Mouse (Mus musculus) CH12.LX (cell line): ENCODE results near the gene Macrod1. TPM values are rescaled to one million over a fixed set of nuclear protein-coding genes. Genes with fewer than 3 reads are reported as not detected.

ENCODE experiments used
- DNase-seq: peaks from one replicate; pipeline ENCODE4 v3.0.0-alpha.2; 2013; ENCODE audit errors: extremely low read depth
- H3K27ac ChIP-seq: 2 replicates; pipeline ENCODE4 v1.5.1; 2012; ENCODE audit warnings: low read depth, mild to moderate bottlenecking, control low read depth, moderate library complexity; ENCODE audit not compliant: insufficient read depth
- H3K27me3 ChIP-seq: replicated peaks from 2 replicates; pipeline ENCODE3; 2012; ENCODE audit warnings: inconsistent platforms
- H3K36me3 ChIP-seq, 2 experiments: replicated peaks in 1 of 2; 2 replicates each; pipeline versions ENCODE3 to v1.6.1; 2012; ENCODE audit warnings: inconsistent platforms in 1 of 2, low read length in 1 of 2, mild to moderate bottlenecking in 1 of 2, mixed read lengths in 1 of 2, moderate library complexity in 1 of 2; ENCODE audit not compliant: control insufficient read depth in 1 of 2, insufficient read depth in 1 of 2
- H3K4me1 ChIP-seq, 2 experiments: 2 replicates each; pipeline ENCODE4 v1.6.1; 2012; ENCODE audit warnings: inconsistent platforms in 1 of 2, moderate library complexity in 1 of 2; ENCODE audit not compliant: insufficient read depth in 2 of 2, control insufficient read depth in 1 of 2
- H3K4me2 ChIP-seq: 2 replicates; pipeline ENCODE4 v1.6.1; 2012; ENCODE audit warnings: low read depth, mild to moderate bottlenecking, control low read depth; ENCODE audit not compliant: poor library complexity, insufficient read depth, severe bottlenecking
- H3K4me3 ChIP-seq, 3 experiments: fragments of 150-350 bp in 1 of 3; sonication (generic) in 1 of 3; replicated peaks in 1 of 3; 2 replicates each; pipeline versions ENCODE3 to v1.5.1; 2011 to 2012; ENCODE audit warnings: low read depth in 2 of 3, low read length in 2 of 3, mild to moderate bottlenecking in 2 of 3, moderate library complexity in 2 of 3, control low read depth in 1 of 3, improper control_type of control experiment in 1 of 3, inconsistent platforms in 1 of 3, mixed read lengths in 1 of 3; ENCODE audit not compliant: poor library complexity in 1 of 3
- H3K79me2 ChIP-seq: replicated peaks from 2 replicates; pipeline ENCODE4 v1.6.1; 2012; ENCODE audit warnings: mild to moderate bottlenecking, moderate library complexity; ENCODE audit not compliant: control insufficient read depth, poor library complexity, insufficient read depth, severe bottlenecking; ENCODE audit errors: extremely low read depth
- H3K9ac ChIP-seq: 2 replicates; pipeline ENCODE4 v1.6.1; 2012; ENCODE audit warnings: low read depth, mild to moderate bottlenecking, control low read depth, moderate library complexity; ENCODE audit not compliant: insufficient read depth
- H3K9me3 ChIP-seq: replicated peaks from 2 replicates; pipeline ENCODE3; 2012; ENCODE audit warnings: low read length, inconsistent platforms, mixed read lengths
- BHLHE40 ChIP-seq: IDR thresholded peaks from 2 replicates; pipeline ENCODE4 v1.6.1; 2011; ENCODE audit warnings: mild to moderate bottlenecking, low read depth, low read length, improper control_type of control experiment
- CHD1 ChIP-seq: IDR thresholded peaks from 2 replicates; pipeline ENCODE4 v1.6.1; 2012; ENCODE audit warnings: low read depth, low read length, improper control_type of control experiment, inconsistent platforms
- E2F4 ChIP-seq: IDR thresholded peaks from 2 replicates; pipeline ENCODE4 v1.6.1; 2011; ENCODE audit warnings: low read depth, low read length, improper control_type of control experiment; ENCODE audit not compliant: insufficient replicate concordance
- ELF1 ChIP-seq: IDR thresholded peaks from 2 replicates; pipeline ENCODE4 v1.6.1; 2014; ENCODE audit warnings: low read depth, mild to moderate bottlenecking, inconsistent platforms, low read length, improper control_type of control experiment
- EP300 ChIP-seq: IDR thresholded peaks from 2 replicates; pipeline ENCODE4 v1.6.1; 2011; ENCODE audit warnings: low read length, improper control_type of control experiment
- ETS1 ChIP-seq: conservative IDR thresholded peaks from 2 replicates; pipeline ENCODE4 v1.6.1; 2012; ENCODE audit warnings: low read depth, mild to moderate bottlenecking, inconsistent platforms, low read length, improper control_type of control experiment, moderate library complexity
- HCFC1 ChIP-seq: IDR thresholded peaks from 2 replicates; pipeline ENCODE4 v1.6.1; 2012; ENCODE audit warnings: low read depth, mild to moderate bottlenecking, inconsistent platforms, low read length, improper control_type of control experiment
- IRF4 ChIP-seq: IDR thresholded peaks from 2 replicates; pipeline ENCODE4 v1.6.1; 2014; ENCODE audit warnings: low read depth, mild to moderate bottlenecking, inconsistent platforms, low read length, improper control_type of control experiment
- JUN ChIP-seq: IDR thresholded peaks from 2 replicates; pipeline ENCODE4 v1.6.1; 2011; ENCODE audit warnings: low read depth, mild to moderate bottlenecking, low read length, improper control_type of control experiment, moderate library complexity; ENCODE audit not compliant: insufficient read depth
- KAT2A ChIP-seq: IDR thresholded peaks from 2 replicates; pipeline ENCODE4 v1.6.1; 2012; ENCODE audit warnings: low read length, improper control_type of control experiment, inconsistent platforms; ENCODE audit not compliant: insufficient replicate concordance
- MAX ChIP-seq: IDR thresholded peaks from 2 replicates; pipeline ENCODE4 v1.6.1; 2011; ENCODE audit warnings: low read length, improper control_type of control experiment
- MAZ ChIP-seq: IDR thresholded peaks from 2 replicates; pipeline ENCODE4 v1.6.1; 2012; ENCODE audit warnings: low read depth, mild to moderate bottlenecking, inconsistent platforms, low read length, improper control_type of control experiment, moderate library complexity
- MEF2A ChIP-seq: IDR thresholded peaks from 2 replicates; pipeline ENCODE4 v1.6.1; 2014; ENCODE audit warnings: low read depth, mild to moderate bottlenecking, inconsistent platforms, low read length, improper control_type of control experiment, borderline replicate concordance
- MXI1 ChIP-seq: IDR thresholded peaks from 2 replicates; pipeline ENCODE4 v1.6.1; 2011; ENCODE audit warnings: mild to moderate bottlenecking, low read depth, low read length, improper control_type of control experiment
- NELFE ChIP-seq: IDR thresholded peaks from 2 replicates; pipeline ENCODE4 v1.6.1; 2011; ENCODE audit warnings: low read depth, low read length, improper control_type of control experiment
- NRF1 ChIP-seq: IDR thresholded peaks from 2 replicates; pipeline ENCODE4 v1.6.1; 2014; ENCODE audit warnings: low read depth, mild to moderate bottlenecking, inconsistent platforms, low read length, improper control_type of control experiment, moderate library complexity
- POLR2A ChIP-seq: IDR thresholded peaks from 2 replicates; pipeline ENCODE4 v1.6.1; 2011; ENCODE audit warnings: low read depth, mild to moderate bottlenecking, improper control_type of control experiment, low read length
- POLR2AphosphoS2 ChIP-seq: IDR thresholded peaks from 2 replicates; pipeline ENCODE4 v1.6.1; 2011; ENCODE audit warnings: low read depth, low read length, improper control_type of control experiment
- RCOR1 ChIP-seq: conservative IDR thresholded peaks from 2 replicates; pipeline ENCODE4 v1.6.1; 2012; ENCODE audit warnings: low read depth, mild to moderate bottlenecking, inconsistent platforms, low read length, improper control_type of control experiment
- SIN3A ChIP-seq: IDR thresholded peaks from 2 replicates; pipeline ENCODE4 v1.6.1; 2012; ENCODE audit warnings: low read length, improper control_type of control experiment, inconsistent platforms
- SMC3 ChIP-seq: IDR thresholded peaks from 2 replicates; pipeline ENCODE4 v1.6.1; 2011; ENCODE audit warnings: low read depth, low read length, improper control_type of control experiment
- TCF12 ChIP-seq: IDR thresholded peaks from 2 replicates; pipeline ENCODE4 v1.6.1; 2014; ENCODE audit warnings: low read depth, mild to moderate bottlenecking, inconsistent platforms, low read length, improper control_type of control experiment
- USF1 ChIP-seq: IDR thresholded peaks from 2 replicates; pipeline ENCODE4 v1.6.1; 2014; ENCODE audit warnings: low read depth, mild to moderate bottlenecking, inconsistent platforms, low read length, improper control_type of control experiment
- USF2 ChIP-seq: conservative IDR thresholded peaks from 2 replicates; pipeline ENCODE4 v1.6.1; 2011; ENCODE audit warnings: low read depth, low read length, improper control_type of control experiment
- ZKSCAN1 ChIP-seq: IDR thresholded peaks from 2 replicates; pipeline ENCODE4 v1.6.1; 2012; ENCODE audit warnings: low read depth, inconsistent platforms, low read length, improper control_type of control experiment, borderline replicate concordance
- ZMIZ1 ChIP-seq: IDR thresholded peaks from 2 replicates; pipeline ENCODE4 v1.6.1; 2012; ENCODE audit warnings: low read depth, mild to moderate bottlenecking, inconsistent platforms, low read length, improper control_type of control experiment
- dilution Hi-C: fragments of 300-500 bp; cut with MboI; formaldehyde crosslinking; loops from 2 replicates; pipeline ENCODE4 v1.14.3; 2020; ENCODE audit warnings: low sequenced_read_pairs; ENCODE audit not compliant: extremely low pct_unique_long_range_greater_than_20kb, extremely low pct_ligation_motif_present
- in situ Hi-C: fragments of 300-500 bp; cut with MboI; formaldehyde crosslinking; loops from 3 replicates; pipeline ENCODE4 v1.14.3; 2019; ENCODE audit warnings: low sequenced_read_pairs, low pct_ligation_motif_present, low pct_unique_long_range_greater_than_20kb, mixed read lengths
- polyA plus RNA-seq: library from polyadenylated mRNA; unstranded; fragments of >175 nt; gene quantifications from 2 replicates; pipeline ENCODE4 v1.2.1, GENCODE M21; 2012; ENCODE audit warnings: low read depth; ENCODE audit not compliant: insufficient read length
- total RNA-seq, 2 experiments: library from RNA; depleted of rRNA; stranded (reverse); fragments of 300-350 nt in 1 of 2; fragments of >200 nt in 1 of 2; gene quantifications; 2 replicates each; pipeline ENCODE4 v1.2.3; 2012 to 2014

Gene Macrod1
- total and polyA plus RNA-seq, 3 experiments, result 1.0 TPM; not detected in 2

GRCm38 (mm10) chr19:7240782-7241690 lies 184.4 kb downstream of the Macrod1 start, which contains the start of gene Naa40:
Gene Naa40, minus strand, starts transcription at chr19:7241183.
- peak within 1 kb of the TSS; percentile 76 for H3K9ac ChIP-seq
- peak within 1 kb of the TSS; percentile 64 for H3K4me2 ChIP-seq
- H3K27ac ChIP-seq, result peak within 1 kb of the TSS; percentile 47
- H3K4me1 ChIP-seq, result peaks cover 22 to 49% of the 10 kb centered on the region in 2 experiments
- dilution Hi-C loops (no loop called here), in situ Hi-C loops (loop anchor here (10.0 kb wide), 1 partner anchor 174 kb away; the partner anchor contains the start of gene 2700081O15Rik)
- DNase-seq, result peak; percentile 94
- TF ChIP-seq USF1, result peak; percentile 87
- peak; percentile 32; the same call in 1 of the 2 replicates for TF ChIP-seq IRF4
- peak; percentile 59 for TF ChIP-seq NELFE
- TF ChIP-seq NRF1, result peak; percentile 97
- no peak for TF ChIP-seq RCOR1
- no peak for TF ChIP-seq ETS1
- peak; percentile 76; the same call in 1 of the 2 replicates for TF ChIP-seq E2F4
- peak; percentile 99 for TF ChIP-seq MXI1
- TF ChIP-seq ZKSCAN1, result no peak
- no peak for TF ChIP-seq EP300
- peak; percentile 61 for TF ChIP-seq MAZ
- TF ChIP-seq ZMIZ1, result 0 out of 2 replicates have a peak, but pooled peaks have one; percentile 56
- TF ChIP-seq KAT2A, result 0 out of 2 replicates have a peak, but pooled peaks have one; percentile 79
- TF ChIP-seq HCFC1, result peak; percentile 82
- no peak for TF ChIP-seq JUN
- no peak for TF ChIP-seq SMC3
- peak; percentile 55; the same call in 1 of the 2 replicates for TF ChIP-seq MAX
- TF ChIP-seq CHD1, result no peak
- TF ChIP-seq POLR2AphosphoS2, result no peak
- peak; percentile 80 for TF ChIP-seq USF2
- TF ChIP-seq BHLHE40, result peak; percentile 95
- peak; percentile 99 for TF ChIP-seq SIN3A
- peak; percentile 79 for TF ChIP-seq POLR2A
- peak; percentile 58; the same call in 1 of the 2 replicates for TF ChIP-seq MEF2A
- 0 out of 2 replicates have a peak, but pooled peaks have one; percentile 43 for TF ChIP-seq TCF12
- TF ChIP-seq ELF1, result peak; percentile 88
- peak within 1 kb of the TSS; percentile 85 to 91 (median 87) for H3K4me3 ChIP-seq
- H3K79me2 ChIP-seq, result peaks cover 33% of the 10 kb centered on the region
- H3K27me3 ChIP-seq, result peaks cover 4% of the 10 kb centered on the region
- no peaks in the 10 kb centered on the region for H3K9me3 ChIP-seq
- H3K36me3 ChIP-seq, result peaks cover 3 to 26% of the 10 kb centered on the region in 2 experiments
